Mouse (Mus musculus) adrenal gland, postnatal 4 days (tissue): Measurements from ENCODE around the gene Gm10762. TPM values are rescaled to one million over a fixed set of nuclear protein-coding genes. Genes with fewer than 3 reads are reported as not detected.
"Not testable (repeated sequence)": the region's sequence is repeated elsewhere in the genome, so short reads cannot be mapped to it uniquely, and the experiment has no call there.

Experiments
- DNase-seq, 2 experiments: peaks; one replicate each; pipeline ENCODE4 v3.0.0; 2021 to 2022; ENCODE audit warnings: low spot score in 2 of 2, mixed read lengths in 2 of 2
- long read RNA-seq, 2 experiments: library from polyadenylated mRNA; stranded (forward); transcript quantifications; one replicate each; pipeline ENCODE4 v2.0.0; 2021
- total RNA-seq, 2 experiments: library from RNA; stranded (reverse); gene quantifications; 2 replicates each; pipeline ENCODE4 v1.2.3; 2021

Gm10762 gene
- 10 to 100 TPM; 10.9 to 11.6 TPM for total RNA-seq
- long read RNA-seq, experiment 1, transcript Gm10762-201 (1 exons, 1,133 nt), result major isoform, 14 of 14 reads
- long read RNA-seq, experiment 1, partial matches to known transcripts, result 0 of 14 reads
- long read RNA-seq, experiment 1, other reads (novel, unspliced or antisense), result 0 of 14 reads
- long read RNA-seq, experiment 2, transcript Gm10762-201 (1 exons, 1,133 nt), result major isoform, 17 of 17 reads
- long read RNA-seq, experiment 2, partial matches to known transcripts, result 0 of 17 reads
- long read RNA-seq, experiment 2, other reads (novel, unspliced or antisense), result 0 of 17 reads

- peak; percentile 49 to 69 for DNase-seq
Observed at GRCm38 (mm10) chr2:128967661-128968441, at the start of gene Gm10762. TSS of gene Gm10762 (minus strand) at chr2:128967725.

- DNase-seq, result not testable (repeated sequence)
Observed at GRCm38 (mm10) chr2:129008867-129009266, 41.3 kb upstream of the Gm10762 start.

GRCm38 (mm10) chr2:129006194-129006749, 38.7 kb upstream of the Gm10762 start:
- no peak for DNase-seq

- no peak for DNase-seq
Observed at GRCm38 (mm10) chr2:129004872-129005271, 37.3 kb upstream of the Gm10762 start.

- DNase-seq, result no peak
Observed at GRCm38 (mm10) chr2:128984746-128985145, 17.2 kb upstream of the Gm10762 start.

GRCm38 (mm10) chr2:128975572-128975971, 8.0 kb upstream of the Gm10762 start:
- no peak for DNase-seq

- DNase-seq, result no peak
Observed at GRCm38 (mm10) chr2:128972301-128972700, 4.8 kb upstream of the Gm10762 start.

GRCm38 (mm10) chr2:128968475-128969083, 1.1 kb upstream of the Gm10762 start:
- DNase-seq, result no peak

- DNase-seq, result peak; percentile 97 to 98
Observed at GRCm38 (mm10) chr2:128966641-128967580, 614 bp downstream of the Gm10762 start, which contains the start of gene Zc3h6. TSS of gene Zc3h6 (plus strand) at chr2:128967402.

- no peak for DNase-seq
Observed at GRCm38 (mm10) chr2:128966236-128966635, 1.3 kb downstream of the Gm10762 start.

GRCm38 (mm10) chr2:128965505-128966105, 1.9 kb downstream of the Gm10762 start:
- no peak for DNase-seq

- DNase-seq, result no peak
Observed at GRCm38 (mm10) chr2:128954186-128954585, 13.3 kb downstream of the Gm10762 start.

- DNase-seq, result no peak
Observed at GRCm38 (mm10) chr2:128947962-128948588, 19.4 kb downstream of the Gm10762 start.

GRCm38 (mm10) chr2:128943538-128944528, 23.7 kb downstream of the Gm10762 start, which contains the start of gene Zc3h8:
TSS of gene Zc3h8 (minus strand) at chr2:128944077.
- peak; percentile 93 to 96 for DNase-seq

GRCm38 (mm10) chr2:128936256-128936655, 31.3 kb downstream of the Gm10762 start:
- no peak for DNase-seq

- no peak for DNase-seq
Observed at GRCm38 (mm10) chr2:128930704-128931103, 36.8 kb downstream of the Gm10762 start.

GRCm38 (mm10) chr2:128928446-128928845, 39.1 kb downstream of the Gm10762 start:
- no peak for DNase-seq

- no peak for DNase-seq
Observed at GRCm38 (mm10) chr2:128924799-128925198, 42.7 kb downstream of the Gm10762 start.
